Mouse (Mus musculus) myocyte (in vitro differentiated cells): ENCODE results near the gene Mnat1.
"Not testable (repeated sequence)": the region's sequence is repeated elsewhere in the genome, so short reads cannot be mapped to it uniquely, and the experiment has no call there.

ENCODE experiments used
- E2F4 ChIP-seq: IDR thresholded peaks from one replicate; pipeline ENCODE4 v1.6.1; 2011; ENCODE audit warnings: mild to moderate bottlenecking, control low read depth, moderate library complexity; ENCODE audit not compliant: insufficient read depth
- MAX ChIP-seq: IDR thresholded peaks from one replicate; pipeline ENCODE4 v1.6.1; 2011; ENCODE audit warnings: low read depth, mild to moderate bottlenecking, control low read depth
- MYOD1 ChIP-seq, 3 experiments: IDR thresholded peaks; one replicate each; pipeline ENCODE4 v1.6.1; 2011; ENCODE audit warnings: control low read depth in 2 of 3, low read depth in 2 of 3, mild to moderate bottlenecking in 2 of 3, moderate library complexity in 1 of 3; ENCODE audit not compliant: insufficient read length in 2 of 3, control insufficient read depth in 1 of 3
- POLR2A ChIP-seq: IDR thresholded peaks from one replicate; pipeline ENCODE4 v1.6.1; 2011; ENCODE audit warnings: low read depth, mild to moderate bottlenecking, control low read depth, moderate library complexity; ENCODE audit not compliant: insufficient read length
- POLR2AphosphoS2 ChIP-seq: IDR thresholded peaks from one replicate; pipeline ENCODE4 v1.6.1; 2011; ENCODE audit warnings: low read depth, control low read depth; ENCODE audit not compliant: insufficient read length
- USF1 ChIP-seq: IDR thresholded peaks from one replicate; pipeline ENCODE4 v1.6.1; 2011; ENCODE audit warnings: low read depth, mild to moderate bottlenecking, control low read depth, moderate library complexity

DNA sequence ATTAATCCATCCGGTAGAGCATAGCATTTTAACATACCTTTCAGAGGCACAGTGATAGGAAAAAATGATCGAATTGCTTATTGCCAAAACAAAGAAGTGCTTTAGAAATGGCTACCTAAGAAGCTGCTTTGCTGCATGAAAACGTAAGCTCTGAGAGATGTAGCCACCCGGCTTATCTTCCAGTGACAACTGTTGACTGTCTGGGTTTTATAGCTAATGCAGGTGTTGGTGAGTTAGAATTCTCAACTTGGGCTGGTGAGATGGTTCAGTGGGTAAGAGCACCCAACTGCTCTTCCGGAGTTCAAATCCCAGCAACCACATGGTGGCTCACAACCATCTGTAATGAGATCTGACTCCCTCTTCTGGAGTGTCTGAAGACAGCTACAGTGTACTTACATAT is 27.5 kb downstream of the Mnat1 start:
- TF ChIP-seq POLR2A; USF1; E2F4; MAX; MYOD1 (IDR thresholded peaks at IDR 0.05; ENCODE audit: control insufficient read depth in 1 of 3, insufficient read length in 2 of 3, low read depth in 2 of 3); POLR2AphosphoS2: not testable (repeated sequence)
